In the genomic region with DNA sequence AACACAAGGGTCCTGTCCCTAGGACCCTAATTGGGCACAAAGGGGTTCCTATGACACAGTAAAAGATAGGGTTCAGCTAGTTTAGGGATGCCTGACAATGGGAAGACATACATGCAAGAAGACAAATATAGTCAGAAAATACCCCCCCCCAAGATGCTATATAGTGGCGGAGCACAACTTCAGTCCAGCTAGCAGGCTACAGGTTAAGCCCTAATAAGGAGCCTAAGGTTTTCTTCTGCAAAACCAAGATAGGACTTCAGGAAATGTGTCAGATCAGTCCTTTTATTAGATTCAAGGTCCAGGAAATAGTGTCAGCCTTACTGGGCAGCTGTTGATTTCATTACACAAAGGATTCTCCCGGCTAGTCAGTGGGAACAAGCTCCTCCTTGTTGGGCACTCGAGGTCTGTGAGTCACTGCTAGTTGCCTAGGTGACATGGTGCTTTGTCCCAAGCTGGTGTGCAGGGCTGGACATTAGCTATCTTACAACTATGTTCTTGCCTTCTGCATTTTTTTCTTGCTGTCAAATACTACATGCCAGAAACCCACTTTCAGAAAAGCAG, we compare ENCODE assay signal across 8 mouse cellular contexts. TPM values are rescaled to one million over a fixed set of nuclear protein-coding genes. Genes with fewer than 3 reads are reported as not detected.
DNase-seq lines count a peak whose midpoint lies in the region; ATAC-seq and TF ChIP-seq lines count a peak whose summit lies in the region.

No protein-coding gene starts in this region.

- H3K9ac ChIP-seq in forebrain, embryonic 14.5 days (ENCODE audit: low read length): no peak overlapping the region
- H3K9ac ChIP-seq in liver, postnatal 0 days (replicated peaks): no peak overlapping the region
- no peak overlapping the region for H3K9ac ChIP-seq in neural tube, embryonic 15.5 days (replicated peaks)

- TF ChIP-seq CTCF in liver, postnatal 0 days (IDR thresholded peaks at IDR 0.05; ENCODE audit: low read depth): no peak

- peak; percentile 54 for DNase-seq in 3134 (ENCODE audit: extremely low read depth, insufficient read length, low spot score)
- DNase-seq in adrenal gland, adult 18-20 months (ENCODE audit: low spot score in 2 of 2): peak; percentile 36 to 48
- peak; percentile 32 for DNase-seq in forebrain, embryonic 14.5 days (ENCODE audit: low spot score)
- peak; percentile 76 for DNase-seq in heart, postnatal 4 days
- DNase-seq in liver, postnatal 0 days: no peak

- H3K36me3 ChIP-seq in forebrain, embryonic 14.5 days (ENCODE audit: control insufficient read depth, insufficient read depth, low read length): no peaks in the 10 kb centered on the region
- H3K36me3 ChIP-seq in liver, postnatal 0 days (replicated peaks; ENCODE audit: insufficient read depth, low read length): no peaks in the 10 kb centered on the region
- no peaks in the 10 kb centered on the region for H3K36me3 ChIP-seq in neural tube, embryonic 15.5 days

- 34% methylated on average over 3 of the region's 3 CpGs for WGBS in forebrain, embryonic 14.5 days
- WGBS in liver, postnatal 0 days (ENCODE audit: insufficient replicate concordance): 30% methylated on average over 3 of the region's 3 CpGs
- 22% methylated on average over 3 of the region's 3 CpGs for WGBS in neural tube, embryonic 15.5 days

- H3K4me3 ChIP-seq in forebrain, embryonic 14.5 days (ENCODE audit: low read depth, low read length): no peak overlapping the region
- H3K4me3 ChIP-seq in liver, postnatal 0 days (ENCODE audit: low read depth, low read length): no peak overlapping the region
- H3K4me3 ChIP-seq in neural tube, embryonic 15.5 days (replicated peaks): no peak overlapping the region

- H3K27ac ChIP-seq in forebrain, embryonic 14.5 days (ENCODE audit: low read depth, low read length): no peak overlapping the region
- no peak overlapping the region for H3K27ac ChIP-seq in liver, postnatal 0 days (ENCODE audit: low read depth)
- peak overlapping the region; percentile 56 for H3K27ac ChIP-seq in neural tube, embryonic 15.5 days (replicated peaks)

- no peaks in the 10 kb centered on the region for H3K27me3 ChIP-seq in forebrain, embryonic 14.5 days (replicated peaks; ENCODE audit: control insufficient read depth, insufficient read depth, low read length)
- no peaks in the 10 kb centered on the region for H3K27me3 ChIP-seq in liver, postnatal 0 days (ENCODE audit: insufficient read depth, low read length)
- no peaks in the 10 kb centered on the region for H3K27me3 ChIP-seq in neural tube, embryonic 15.5 days (replicated peaks)

- H3K9me3 ChIP-seq in forebrain, embryonic 14.5 days (replicated peaks; ENCODE audit: control insufficient read depth, low read length): no peaks in the 10 kb centered on the region
- H3K9me3 ChIP-seq in liver, postnatal 0 days (ENCODE audit: low read length): no peaks in the 10 kb centered on the region
- no peaks in the 10 kb centered on the region for H3K9me3 ChIP-seq in neural tube, embryonic 15.5 days (replicated peaks)

- H3K4me2 ChIP-seq in forebrain, embryonic 14.5 days (ENCODE audit: low read length): no peak overlapping the region
- no peak overlapping the region for H3K4me2 ChIP-seq in liver, postnatal 0 days (ENCODE audit: low read depth, low read length)
- H3K4me2 ChIP-seq in neural tube, embryonic 15.5 days: no peak overlapping the region

- H3K4me1 ChIP-seq in forebrain, embryonic 14.5 days (ENCODE audit: control insufficient read depth, insufficient read depth, low read length): no peaks in the 10 kb centered on the region
- no peaks in the 10 kb centered on the region; the same call in 1 of the 2 replicates for H3K4me1 ChIP-seq in liver, postnatal 0 days (ENCODE audit: insufficient read depth)
- H3K4me1 ChIP-seq in neural tube, embryonic 15.5 days: no peaks in the 10 kb centered on the region

- peak; percentile 46; the same call in 1 of the 2 replicates for ATAC-seq in forebrain, embryonic 14.5 days
- peak; percentile 74 for ATAC-seq in liver, postnatal 0 days
- ATAC-seq in neural tube, embryonic 15.5 days (ENCODE audit: low FRiP score): peak; percentile 86
- ATAC-seq in inflammation-experienced regulatory T-cells, adult 6 months: no peak
- no peak for ATAC-seq in activated CD4-positive, CD25-positive, alpha-beta regulatory T cell, adult 4 months

- peak; percentile 37; the same call in 1 of the 2 replicates for TF ChIP-seq EP300 in liver, postnatal 0 days (IDR thresholded peaks at IDR 0.05; ENCODE audit: low read depth)

RNA-seq across cellular contexts. Expression of a gene that starts 34.9 kb away (rescaled TPM):
- 10 to 100 TPM; 17.0 to 30.3 TPM for total RNA-seq in adrenal gland, adult 18-20 months (2021)
- polyA plus RNA-seq in forebrain, embryonic 14.5 days (2014; fragmentation: Nextera tagmentation; extraction: Ambion mirVana): 8.5 and 8.6 TPM in 2 replicates
- total RNA-seq in heart, postnatal 4 days (2021): 100 to 1,000 TPM; 160 to 168 TPM
- polyA plus RNA-seq in liver, postnatal 0 days (2015; fragmentation: Nextera tagmentation; extraction: Ambion mirVana): 2.7 and 3.3 TPM in 2 replicates
- 7.6 and 9.2 TPM in 2 replicates for polyA plus RNA-seq in neural tube, embryonic 15.5 days (2015; fragmentation: Nextera tagmentation; extraction: Ambion mirVana)
- polyA plus RNA-seq in inflammation-experienced regulatory T-cells, adult 6 months (2017; shearing (Covaris generic)): under 1 TPM in 2 of 3 experiments, not detected in 1; 0.08 to 0.13 TPM
- polyA plus RNA-seq in activated CD4-positive, CD25-positive, alpha-beta regulatory T cell, adult 4 months (2017; shearing (Covaris generic)): under 1 TPM in 1 of 2 experiments, not detected in 1; 0.08 TPM

Comparison
In these comparisons a context has a peak if more than half of its experiments do, and no peak if none do; other contexts are left out.
1. ATAC-seq: peak in forebrain, embryonic 14.5 days (single experiment), liver, postnatal 0 days (single experiment) and neural tube, embryonic 15.5 days (single experiment); none in inflammation-experienced regulatory T-cells, adult 6 months (single experiment) and activated CD4-positive, CD25-positive, alpha-beta regulatory T cell, adult 4 months (single experiment).